Mouse (Mus musculus): ENCODE data around the gene Abhd16b.

GRCm38 (mm10) chr2:181463008-181463738 is 29.8 kb upstream of the Abhd16b start:
- TF ChIP-seq CTCF (IDR thresholded peaks at IDR 0.05; ENCODE audit: low read depth) (no peak), EP300 (IDR thresholded peaks at IDR 0.05; ENCODE audit: low read depth) (peak; percentile 25; the same call in 1 of the 2 replicates)
